Mouse (Mus musculus) G1E (cell line): ENCODE measurements around the gene Hsd3b5. TPM values are rescaled to one million over a fixed set of nuclear protein-coding genes. Genes with fewer than 3 reads are reported as not detected.
"Not testable (repeated sequence)": the region's sequence is repeated elsewhere in the genome, so short reads cannot be mapped to it uniquely, and the experiment has no call there.

Source experiments
- ATAC-seq: 2 replicates; pipeline ENCODE4 v1.8.0; 2016; ENCODE audit warnings: mild to moderate bottlenecking; ENCODE audit not compliant: insufficient number of reproducible peaks, poor library complexity, low FRiP score, severe bottlenecking; ENCODE audit errors: extremely low read depth
- DNase-seq: peaks from one replicate; pipeline ENCODE4 v3.0.0; 2012; ENCODE audit warnings: low spot score
- H3K27me3 ChIP-seq: 2 replicates; pipeline ENCODE4 v1.6.1; 2012; ENCODE audit warnings: mild to moderate bottlenecking, low read length, inconsistent platforms; ENCODE audit not compliant: insufficient read depth
- H3K36me3 ChIP-seq: replicated peaks from 2 replicates; pipeline ENCODE3; 2012; ENCODE audit warnings: mild to moderate bottlenecking, inconsistent platforms
- H3K4me1 ChIP-seq: 2 replicates; pipeline ENCODE4 v1.6.1; 2012; ENCODE audit warnings: low read depth, low read length, inconsistent platforms, mixed read lengths; ENCODE audit not compliant: insufficient read depth
- H3K4me3 ChIP-seq: 2 replicates; pipeline ENCODE4 v1.5.1; 2012; ENCODE audit warnings: low read depth, mild to moderate bottlenecking, inconsistent platforms, low read length, moderate library complexity, mixed read lengths
- H3K9me3 ChIP-seq: replicated peaks from 2 replicates; pipeline ENCODE4 v1.6.1; 2012; ENCODE audit warnings: inconsistent platforms
- CTCF ChIP-seq: IDR thresholded peaks from 2 replicates; pipeline ENCODE4 v1.5.1; 2012; ENCODE audit warnings: low read depth, low read length, inconsistent platforms, mixed read lengths
- GATA1 ChIP-seq: IDR thresholded peaks from 2 replicates; pipeline ENCODE4 v1.6.1; 2012; ENCODE audit warnings: borderline replicate concordance, low read length, inconsistent platforms, mixed read lengths
- GATA2 ChIP-seq: IDR thresholded peaks from 2 replicates; pipeline ENCODE4 v1.6.1; 2012; ENCODE audit warnings: low read depth, low read length, inconsistent platforms, borderline replicate concordance
- POLR2AphosphoS5 ChIP-seq: IDR thresholded peaks from 2 replicates; pipeline ENCODE4 v1.6.1; 2012; ENCODE audit warnings: low read depth, low read length, inconsistent platforms; ENCODE audit not compliant: insufficient replicate concordance
- TAL1 ChIP-seq: conservative IDR thresholded peaks from 2 replicates; pipeline ENCODE4 v1.6.1; 2012; ENCODE audit warnings: low read depth, low read length, inconsistent platforms, mixed read lengths
- polyA plus RNA-seq: library from polyadenylated mRNA; stranded (reverse); fragments of >175 nt; gene quantifications from 2 replicates; pipeline ENCODE4 v1.2.3, GENCODE M21; 2012
- total RNA-seq, 2 experiments: library from RNA; stranded (forward) in 1 of 2; stranded (reverse) in 1 of 2; fragments of 200-1000 nt in 1 of 2; fragments of >200 nt in 1 of 2; fragmentation: Nextera tagmentation in 1 of 2; gene quantifications; 2 replicates each; pipeline ENCODE4 v1.2.3; 2014 to 2017

Hsd3b5 gene
- total RNA-seq (2014; fragmentation: Nextera tagmentation) (not detected in 2 replicates), total RNA-seq (2017) (0.11 TPM in 1 of 2 replicates, not detected in the other), polyA plus RNA-seq (not detected in 2 replicates)

DNA sequence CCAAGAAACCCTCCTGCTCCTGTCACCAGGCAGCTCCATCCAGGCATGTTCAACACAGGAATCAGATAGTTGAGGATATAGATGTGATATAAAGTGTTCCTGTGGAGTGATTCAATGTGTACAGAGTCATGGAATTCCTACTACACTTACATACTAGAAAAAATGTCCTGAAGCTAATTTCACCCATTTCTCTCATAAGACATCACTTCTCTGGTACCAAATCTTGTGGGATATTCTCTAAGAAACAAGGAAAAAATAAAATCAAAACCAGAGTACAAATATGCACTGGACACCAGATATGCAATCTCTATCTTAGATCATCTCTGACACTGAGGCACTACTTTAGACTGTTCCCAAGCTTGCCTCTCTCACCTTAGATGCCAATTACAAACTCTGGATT is at the start of gene Hsd3b5:
Hsd3b5 (minus strand) TSS at position 101 of the 400 bp plus-strand sequence.
- no peak for TF ChIP-seq TAL1
- no peak for TF ChIP-seq GATA2
- no peak for TF ChIP-seq CTCF
- no peak for TF ChIP-seq POLR2AphosphoS5
- TF ChIP-seq GATA1, result no peak
- ATAC-seq (no peak), DNase-seq (no peak)
- Histone ChIP-seq H3K4me1 (no peaks in the 10 kb centered on the region), H3K36me3 (no peaks in the 10 kb centered on the region), H3K9me3 (peaks cover 2% of the 10 kb centered on the region; the same call in 1 of the 2 replicates), H3K27me3 (no peaks in the 10 kb centered on the region), H3K4me3 (no peak within 1 kb of the TSS)

DNA sequence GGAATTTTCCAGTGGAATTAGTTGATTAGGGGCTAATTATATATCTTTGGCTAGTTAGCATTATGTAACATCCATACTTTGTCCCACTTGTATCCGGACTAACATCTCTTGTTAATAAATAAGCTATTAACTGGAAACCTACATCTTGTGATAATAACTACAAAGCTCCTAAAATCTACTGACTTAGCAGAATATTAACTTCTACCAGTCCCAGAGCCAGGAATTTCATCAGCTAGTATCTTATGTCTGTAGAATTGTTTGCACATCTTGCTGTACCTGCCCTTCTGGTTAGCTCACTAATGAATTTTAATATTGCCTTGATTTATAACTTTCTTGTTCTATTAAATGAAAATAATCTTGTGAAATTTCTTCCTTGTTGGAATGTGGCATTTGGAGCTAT is 5.1 kb upstream of the Hsd3b5 start:
- no peaks in the 10 kb centered on the region for H3K36me3 ChIP-seq
- no peaks in the 10 kb centered on the region for H3K9me3 ChIP-seq
- DNase-seq, result no peak
- H3K4me1 ChIP-seq, result no peaks in the 10 kb centered on the region
- H3K4me3 ChIP-seq, result no peak overlapping the region
- TF ChIP-seq GATA1 (no peak), POLR2AphosphoS5 (no peak), TAL1 (no peak), GATA2 (no peak), CTCF (no peak)
- no peak for ATAC-seq
- no peaks in the 10 kb centered on the region for H3K27me3 ChIP-seq

DNA sequence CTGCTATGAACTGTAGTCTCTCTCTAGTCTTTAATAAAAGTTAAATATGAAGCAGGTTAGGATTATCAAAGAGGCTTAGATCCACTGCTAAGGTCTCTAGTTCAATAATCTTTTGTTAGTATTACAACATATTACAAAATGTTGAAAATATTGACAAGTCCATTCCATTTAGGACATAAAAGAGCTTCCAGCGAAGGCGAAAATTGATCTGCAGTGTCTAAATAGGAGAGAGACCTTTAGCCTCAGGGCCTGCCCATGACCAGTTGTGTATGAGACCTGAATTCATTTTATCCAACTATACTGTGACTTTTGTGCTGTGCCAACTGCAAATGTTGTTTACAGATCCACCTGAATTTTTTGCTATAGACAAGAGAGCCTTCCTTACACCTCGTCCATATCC is 419 bp downstream of the Hsd3b5 start:
- Histone ChIP-seq H3K27me3 (no peaks in the 10 kb centered on the region), H3K36me3 (no peaks in the 10 kb centered on the region), H3K4me1 (no peaks in the 10 kb centered on the region), H3K9me3 (peaks cover 2% of the 10 kb centered on the region; the same call in 1 of the 2 replicates), H3K4me3 (no peak overlapping the region)
- DNase-seq, result no peak
- no peak for TF ChIP-seq POLR2AphosphoS5
- no peak for TF ChIP-seq GATA1
- no peak for TF ChIP-seq TAL1
- no peak for TF ChIP-seq CTCF
- TF ChIP-seq GATA2, result no peak
- no peak for ATAC-seq

DNA sequence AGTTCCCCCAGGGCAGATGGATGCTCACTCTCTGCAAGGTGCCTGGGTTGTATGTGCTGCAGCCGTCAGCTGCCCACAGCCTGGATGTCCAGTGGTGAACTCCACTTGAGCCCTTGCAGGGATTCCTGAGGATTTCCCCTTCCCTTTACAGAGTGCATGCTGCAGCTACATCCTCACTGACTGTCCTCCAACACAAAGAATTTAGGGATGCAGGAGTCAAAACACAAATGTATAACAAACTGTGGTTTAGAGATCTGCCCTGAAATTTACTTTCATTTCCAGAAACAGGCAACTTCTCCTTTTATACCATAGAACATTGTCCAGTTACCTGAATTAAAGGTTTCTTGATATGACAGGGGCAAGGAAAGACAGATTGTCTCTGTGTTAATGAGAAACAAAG is 13.3 kb downstream of the Hsd3b5 start:
- H3K4me3 ChIP-seq, H3K36me3 ChIP-seq, ATAC-seq, H3K4me1 ChIP-seq, DNase-seq, H3K27me3 ChIP-seq: not testable (repeated sequence)
- H3K9me3 ChIP-seq, result peaks cover 15% of the 10 kb centered on the region

DNA sequence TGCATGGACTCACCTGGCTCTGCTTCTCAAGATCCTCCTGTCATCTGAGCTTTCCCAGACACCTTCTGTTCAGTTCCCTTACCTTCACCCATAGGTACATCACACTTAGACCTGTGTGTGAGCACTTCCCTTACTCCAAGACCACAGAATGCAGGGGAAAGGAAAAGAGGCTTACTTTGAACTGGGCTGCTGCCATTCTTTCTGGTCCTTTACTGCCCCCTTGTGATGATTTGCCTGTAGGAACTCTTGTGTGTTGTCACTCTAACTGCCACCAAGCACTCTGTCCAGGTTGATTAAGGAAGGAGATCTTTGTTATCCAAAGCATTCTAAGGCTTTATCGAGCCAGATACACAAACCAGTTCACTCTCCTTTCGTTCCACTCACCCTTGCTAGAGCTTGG is 13.8 kb downstream of the Hsd3b5 start:
- not testable (repeated sequence) for H3K4me1 ChIP-seq, ATAC-seq, DNase-seq, H3K36me3 ChIP-seq, H3K27me3 ChIP-seq, H3K4me3 ChIP-seq
- H3K9me3 ChIP-seq, result peaks cover 15% of the 10 kb centered on the region

DNA sequence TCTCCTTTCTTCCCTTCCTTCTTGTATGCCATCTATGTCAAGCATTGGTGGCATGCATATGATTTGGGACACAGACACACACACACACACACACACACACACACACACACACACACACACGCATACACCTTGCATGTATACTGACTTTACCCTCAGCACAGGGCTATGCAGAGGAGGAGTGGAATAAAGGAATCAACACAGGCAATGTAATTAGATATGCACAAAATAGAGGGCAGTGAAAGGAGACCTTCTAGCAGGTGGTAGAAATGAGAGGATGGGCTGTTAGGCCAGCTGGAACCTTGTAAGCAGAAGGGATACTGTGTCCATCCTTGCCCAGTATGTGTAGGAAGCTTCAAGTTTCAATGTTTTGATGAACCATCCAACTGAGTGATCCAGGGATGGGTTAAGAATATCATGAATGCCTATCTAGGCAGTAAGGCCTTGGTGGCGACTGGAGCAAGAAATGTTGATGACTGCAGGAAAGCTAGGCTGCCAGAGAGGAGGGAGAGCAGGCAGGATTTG is 15.6 kb downstream of the Hsd3b5 start:
- not testable (repeated sequence) for DNase-seq, H3K4me1 ChIP-seq, H3K4me3 ChIP-seq, H3K27me3 ChIP-seq, H3K36me3 ChIP-seq, ATAC-seq
- H3K9me3 ChIP-seq, result peaks cover 16% of the 10 kb centered on the region

DNA sequence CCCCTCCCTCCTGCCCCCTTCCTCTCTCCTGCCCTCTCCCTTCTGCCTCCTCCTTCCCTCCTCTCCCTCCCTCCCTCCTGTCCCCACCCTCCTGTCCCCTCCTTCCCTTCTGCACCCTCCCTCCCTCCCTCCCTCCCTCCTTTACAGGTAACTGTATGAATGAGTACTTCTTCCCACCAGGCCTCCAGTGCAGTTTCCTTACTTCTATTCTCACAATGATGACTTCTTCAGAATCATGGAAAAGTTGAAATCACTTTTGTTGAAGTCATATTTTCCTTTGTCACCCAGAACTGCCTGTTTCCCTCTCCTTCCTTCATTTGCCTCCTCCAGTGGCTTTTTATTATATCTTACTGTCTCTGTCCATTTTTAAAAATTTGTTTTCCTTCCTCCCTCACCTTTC is 16.1 kb downstream of the Hsd3b5 start:
- no peak for DNase-seq
- ATAC-seq, result no peak
- no peaks in the 10 kb centered on the region for H3K27me3 ChIP-seq
- no peaks in the 10 kb centered on the region for H3K4me1 ChIP-seq
- H3K4me3 ChIP-seq, result no peak overlapping the region
- H3K9me3 ChIP-seq, result peaks cover 17% of the 10 kb centered on the region
- TF ChIP-seq CTCF, result no peak
- TF ChIP-seq GATA2, result no peak
- no peak for TF ChIP-seq TAL1
- H3K36me3 ChIP-seq, result no peaks in the 10 kb centered on the region

DNA sequence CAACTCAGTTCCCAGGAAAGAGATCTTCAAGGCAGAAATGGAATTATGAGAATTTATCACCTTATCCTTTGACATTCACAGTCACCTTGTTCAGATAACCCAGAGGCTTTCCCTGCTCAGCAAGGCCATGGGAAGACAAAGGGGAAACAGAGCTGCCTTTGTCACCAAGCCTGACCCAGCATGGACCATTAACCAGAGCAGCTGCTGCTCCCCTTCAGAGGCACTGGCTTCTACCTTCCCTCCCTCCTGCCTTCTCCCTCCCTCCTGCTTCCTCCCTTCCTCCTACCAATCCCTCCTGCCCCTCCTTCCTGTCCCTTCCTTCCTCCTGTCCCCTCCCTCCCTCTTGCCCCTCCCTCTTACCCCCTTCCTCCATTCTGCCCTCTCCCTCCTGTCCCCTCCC is 16.5 kb downstream of the Hsd3b5 start:
- H3K27me3 ChIP-seq, H3K4me1 ChIP-seq, H3K4me3 ChIP-seq, H3K36me3 ChIP-seq, ATAC-seq, DNase-seq: not testable (repeated sequence)
- H3K9me3 ChIP-seq, result peaks cover 14% of the 10 kb centered on the region
